Mouse (Mus musculus) left cerebral cortex, adult 2 months (tissue): ENCODE results near the gene Hnrnpr. TPM values are rescaled to one million over a fixed set of nuclear protein-coding genes. Genes with fewer than 3 reads are reported as not detected.

Experiments
- DNase-seq, 2 experiments: peaks; one replicate each; pipeline ENCODE4 v3.0.0; 2021 to 2022; ENCODE audit warnings: low spot score in 2 of 2, mixed read lengths in 1 of 2; ENCODE audit errors: extremely low spot score in 1 of 2
- H3K27ac ChIP-seq: fragments of 200-600 bp; 2 replicates; pipeline ENCODE4 v1.8.1; 2022
- H3K4me3 ChIP-seq: fragments of 200-600 bp; 2 replicates; pipeline ENCODE4 v1.8.1; 2022
- CTCF ChIP-seq: fragments of 200-600 bp; IDR thresholded peaks from 2 replicates; pipeline ENCODE4 v1.8.1; 2022; ENCODE audit warnings: antibody characterized with exemption, mild to moderate bottlenecking, moderate library complexity
- intact Hi-C: fragments of 180-260 bp; cut with DNase I; formaldehyde crosslinking; loops from one replicate; pipeline ENCODE4 v1.15.1; 2025
- total RNA-seq, 2 experiments: library from RNA; stranded (reverse); gene quantifications; 2 replicates each; pipeline ENCODE4 v1.2.3; 2021

The Hnrnpr gene
- total RNA-seq, 2 experiments from 2014 or later: 76.4 to 79.1 TPM

DNA sequence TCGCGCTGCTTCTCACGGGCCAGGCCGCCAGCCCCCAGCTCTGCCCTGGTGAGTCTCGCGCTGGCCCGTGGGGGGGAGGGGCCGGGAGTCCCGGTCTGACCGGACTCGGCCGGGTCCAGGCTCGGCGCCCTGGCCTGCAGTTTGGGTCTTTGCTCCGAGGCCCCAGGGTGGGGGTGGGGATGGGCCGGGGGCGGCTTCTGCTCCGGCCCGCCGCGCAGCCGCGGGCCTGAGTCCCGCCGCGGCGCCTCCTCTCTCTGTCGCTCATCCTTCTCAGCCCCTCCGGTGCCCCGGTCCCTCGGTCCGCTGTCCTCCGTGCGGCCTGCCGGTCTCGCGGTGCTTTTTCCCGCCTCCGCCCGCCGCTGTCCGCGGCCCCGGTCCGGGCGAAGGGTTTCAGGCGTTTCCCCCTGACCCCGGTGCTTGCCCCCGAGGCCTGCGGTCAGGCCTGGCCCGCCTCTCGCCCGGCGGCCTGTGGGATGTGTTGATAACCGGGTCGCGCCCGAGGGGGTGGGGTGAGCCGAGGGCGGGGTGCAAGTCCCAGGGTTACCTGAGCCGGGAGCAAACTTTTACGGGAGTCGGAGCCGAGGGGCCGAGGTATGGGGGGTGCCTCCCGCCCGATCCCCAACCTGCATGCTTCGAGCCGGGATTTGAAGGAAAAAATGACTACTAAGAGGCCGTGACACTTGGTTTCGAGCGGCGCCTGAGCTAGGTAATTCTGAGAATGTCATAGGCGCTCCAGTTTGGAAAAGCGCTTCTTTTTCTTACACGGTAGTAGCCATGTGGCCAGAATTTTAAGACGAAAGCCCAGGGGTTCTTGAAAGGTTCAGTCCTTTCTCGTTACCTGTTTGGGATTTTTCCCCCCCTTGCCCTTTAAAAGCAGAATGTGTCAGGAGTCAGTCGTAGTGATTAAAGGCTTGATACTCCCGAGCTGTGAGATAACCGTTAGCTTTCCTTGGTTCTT lies 579 bp downstream of the Hnrnpr start:
- DNase-seq: peak; percentile 38 to 44
- no peak for TF ChIP-seq CTCF
- intact Hi-C loops: no loop called here
- peak overlapping the region; percentile 98 for H3K4me3 ChIP-seq
- H3K27ac ChIP-seq: peak overlapping the region; percentile 93

DNA sequence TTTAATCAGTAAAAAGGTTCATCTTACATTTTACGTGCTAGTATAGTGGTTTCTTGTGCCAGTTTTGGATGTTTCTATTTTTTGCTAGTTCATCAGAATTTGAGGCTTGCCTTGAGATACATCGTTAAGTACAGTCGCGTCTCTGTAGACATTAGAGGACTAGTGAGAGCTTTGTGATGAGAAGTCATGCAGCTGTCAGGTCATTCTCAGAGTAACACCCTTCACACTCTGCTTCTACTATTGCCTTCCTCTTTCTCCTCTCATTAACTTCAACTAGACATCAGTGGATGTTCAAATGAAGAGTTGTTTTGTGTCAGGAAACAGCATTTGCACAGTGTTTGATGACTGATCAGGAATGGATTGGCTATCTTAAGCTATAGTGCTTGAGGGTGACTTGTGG lies 1.9 kb downstream of the Hnrnpr start:
- peak overlapping the region; percentile 98 for H3K4me3 ChIP-seq
- intact Hi-C loops: no loop called here
- no peak overlapping the region for H3K27ac ChIP-seq
- no peak for DNase-seq
- TF ChIP-seq CTCF: no peak

DNA sequence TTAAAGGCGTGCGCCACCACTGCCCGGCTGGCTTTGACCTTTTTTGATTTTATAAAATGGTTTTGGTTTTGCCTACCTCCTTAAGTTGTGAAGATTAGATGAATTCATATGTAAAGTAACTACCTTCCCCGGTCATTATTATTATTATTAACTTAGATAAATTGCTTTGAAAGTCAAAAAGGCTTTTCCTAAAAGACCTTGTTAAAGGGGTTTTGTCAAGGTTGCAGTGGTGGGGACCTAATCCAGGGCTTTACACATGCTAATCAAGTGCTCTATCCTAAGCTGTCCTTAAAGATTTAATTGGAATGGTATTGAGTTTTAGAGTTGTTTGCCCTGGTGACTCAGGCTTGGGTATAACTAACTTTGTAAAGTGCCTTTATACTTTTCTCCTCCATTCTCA lies 6.9 kb downstream of the Hnrnpr start:
- no peak for DNase-seq
- TF ChIP-seq CTCF: no peak
- intact Hi-C loops: no loop called here
- H3K27ac ChIP-seq: no peak overlapping the region
- no peak overlapping the region for H3K4me3 ChIP-seq

DNA sequence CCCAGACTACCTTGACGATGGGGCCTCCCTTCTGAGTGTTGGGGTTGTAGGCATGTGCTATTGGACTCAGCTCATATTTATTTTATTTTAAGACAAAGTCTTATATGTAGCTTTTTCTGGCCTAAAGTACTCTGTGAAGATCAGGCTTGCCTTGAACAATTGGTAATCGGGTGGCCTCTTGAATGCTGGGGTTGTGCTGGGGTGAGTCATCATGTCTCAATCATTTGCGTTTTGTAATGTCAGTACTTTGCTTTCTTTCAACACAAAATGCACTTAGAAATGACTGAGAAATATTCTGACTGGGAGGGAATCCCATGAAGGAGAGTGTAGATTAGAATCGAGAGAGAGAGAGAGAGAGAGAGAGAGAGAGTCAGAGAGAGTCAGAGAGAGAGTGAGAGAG lies 9.3 kb downstream of the Hnrnpr start:
- intact Hi-C loops: loop anchor here (5.0 kb wide), 2 partner anchors 58 to 118 kb away; no protein-coding TSS in a partner anchor

DNA sequence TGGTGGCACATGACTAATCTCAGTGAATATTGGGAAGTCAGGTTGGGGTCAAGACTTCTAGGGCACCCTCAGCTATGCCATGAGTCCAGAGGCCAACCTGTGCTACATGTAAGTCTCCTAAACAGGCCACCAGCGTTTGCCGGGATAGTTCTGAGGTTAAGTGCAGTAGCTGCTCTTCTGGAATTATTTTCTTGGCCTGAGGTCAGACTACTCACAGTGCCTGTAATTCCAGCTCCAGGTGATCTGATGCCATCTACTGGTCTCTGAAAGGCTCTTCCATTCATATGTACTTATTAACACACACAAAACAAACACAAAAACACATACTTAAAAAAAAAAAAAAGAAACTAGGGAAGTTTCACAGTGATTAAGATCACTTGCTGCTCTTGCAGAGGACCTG lies 13.5 kb downstream of the Hnrnpr start:
- Histone ChIP-seq H3K27ac (no peak overlapping the region), H3K4me3 (no peak overlapping the region)
- TF ChIP-seq CTCF: peak; percentile 49
- intact Hi-C loops: loop anchor here (5.0 kb wide), 2 partner anchors 62 to 122 kb away; no protein-coding TSS in a partner anchor
- DNase-seq: no peak

More for the DNA sequence above, 9.3 kb downstream of the Hnrnpr start:
- no peak overlapping the region for H3K4me3 ChIP-seq
- TF ChIP-seq CTCF: no peak
- no peak overlapping the region for H3K27ac ChIP-seq
- no peak for DNase-seq

DNA sequence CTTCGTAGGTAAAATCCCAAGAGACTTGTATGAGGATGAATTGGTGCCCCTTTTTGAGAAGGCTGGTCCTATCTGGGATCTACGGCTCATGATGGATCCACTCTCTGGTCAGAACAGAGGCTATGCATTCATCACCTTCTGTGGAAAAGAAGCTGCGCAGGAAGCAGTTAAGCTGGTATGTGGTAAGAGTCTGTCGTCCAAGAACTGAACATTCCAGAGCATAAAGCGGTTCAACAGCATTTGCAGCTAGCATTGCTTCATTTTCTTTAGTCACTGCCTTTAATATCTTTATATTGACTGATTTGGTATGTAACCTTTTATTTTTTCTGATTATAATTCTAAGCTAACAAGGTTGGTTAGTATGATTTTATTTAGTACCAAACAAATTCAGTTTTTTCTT lies 16.5 kb downstream of the Hnrnpr start:
- intact Hi-C loops: no loop called here
- DNase-seq: no peak
- no peak overlapping the region for H3K4me3 ChIP-seq
- TF ChIP-seq CTCF: no peak
- H3K27ac ChIP-seq: no peak overlapping the region

DNA sequence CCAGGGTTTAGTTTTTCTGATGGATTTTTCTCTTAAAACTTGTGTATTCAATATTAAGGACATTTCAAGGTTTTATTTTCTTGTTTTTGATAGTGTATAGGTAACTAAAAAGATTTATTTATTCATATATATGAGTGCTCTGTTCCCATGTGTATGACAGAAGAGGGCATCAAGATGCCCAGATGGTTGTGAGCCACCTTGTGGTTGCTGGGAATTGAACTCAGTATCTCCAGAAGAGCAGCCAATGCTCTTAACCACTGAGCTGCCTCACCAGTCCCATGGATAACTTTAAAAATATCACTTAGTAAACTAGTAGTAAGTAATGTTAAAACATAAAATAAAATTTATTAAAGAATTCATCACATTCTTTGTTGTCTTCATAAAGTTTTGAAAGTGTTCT lies 17.4 kb downstream of the Hnrnpr start:
- no peak overlapping the region for H3K27ac ChIP-seq
- H3K4me3 ChIP-seq: no peak overlapping the region
- TF ChIP-seq CTCF: peak; percentile 31; the same call in 1 of the 2 replicates
- intact Hi-C loops: no loop called here
- no peak for DNase-seq

DNA sequence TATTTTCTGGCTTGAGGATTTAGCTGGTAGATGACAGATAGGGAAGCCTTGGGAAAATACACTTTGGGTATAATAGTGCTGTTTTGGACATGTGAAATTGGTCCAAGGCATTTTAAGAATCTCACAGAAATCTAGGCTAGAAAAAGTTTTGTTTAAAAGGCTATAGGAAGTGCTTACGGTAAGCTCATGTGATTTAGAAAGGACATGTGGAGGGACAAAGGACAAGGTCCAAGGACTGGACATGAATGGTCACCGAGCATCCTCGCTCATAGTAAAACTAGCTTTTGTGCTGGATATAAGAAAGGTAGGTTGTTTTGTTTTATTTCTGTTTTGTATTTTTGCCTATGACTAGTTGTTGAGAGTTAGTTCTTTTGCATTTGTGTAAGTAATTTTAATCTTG lies 21.0 kb downstream of the Hnrnpr start:
- no peak for TF ChIP-seq CTCF
- Histone ChIP-seq H3K27ac (no peak overlapping the region), H3K4me3 (no peak overlapping the region)
- intact Hi-C loops: no loop called here
- no peak for DNase-seq

DNA sequence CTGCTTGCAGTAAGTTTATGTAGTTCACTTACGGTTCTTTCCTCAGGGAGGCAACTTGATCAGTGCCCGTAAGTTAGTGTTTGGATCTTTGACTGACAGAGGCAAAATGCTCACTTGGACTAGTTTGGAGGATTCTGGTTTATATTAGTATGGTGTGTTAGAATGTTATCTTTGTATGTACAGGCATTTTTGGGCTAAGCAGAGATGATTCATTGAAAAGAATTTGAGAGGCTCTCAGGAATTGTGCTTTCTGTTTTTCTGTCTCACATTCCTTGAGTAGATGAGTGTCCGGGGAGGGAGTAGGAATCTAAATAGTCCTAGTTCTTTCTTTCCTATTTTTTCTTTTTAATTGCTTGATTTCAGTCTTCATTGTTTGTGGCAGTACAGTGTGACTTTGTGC lies 22.4 kb downstream of the Hnrnpr start:
- DNase-seq: no peak
- no peak for TF ChIP-seq CTCF
- intact Hi-C loops: no loop called here
- Histone ChIP-seq H3K27ac (no peak overlapping the region), H3K4me3 (no peak overlapping the region)

DNA sequence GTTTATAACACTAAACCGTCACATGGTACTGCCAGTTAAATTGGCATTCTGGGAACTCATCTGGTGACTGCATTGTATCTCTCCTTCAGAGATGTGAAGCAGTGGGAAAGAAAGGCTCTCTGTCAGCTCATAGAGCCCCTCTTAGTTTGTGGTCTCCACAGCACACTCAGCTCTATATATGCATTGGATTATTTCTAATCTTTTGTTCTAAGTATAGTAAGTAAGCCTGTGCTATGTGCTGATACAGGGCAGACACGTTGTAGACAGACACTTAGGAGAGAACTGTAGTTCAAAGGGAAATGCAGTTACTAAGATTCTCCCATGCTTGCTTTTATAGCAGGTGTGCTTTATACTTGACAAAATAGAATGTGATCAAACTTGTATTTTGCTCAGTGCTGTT lies 24.3 kb downstream of the Hnrnpr start:
- no peak overlapping the region for H3K27ac ChIP-seq
- DNase-seq: no peak
- no peak overlapping the region for H3K4me3 ChIP-seq
- intact Hi-C loops: no loop called here
- TF ChIP-seq CTCF: no peak

DNA sequence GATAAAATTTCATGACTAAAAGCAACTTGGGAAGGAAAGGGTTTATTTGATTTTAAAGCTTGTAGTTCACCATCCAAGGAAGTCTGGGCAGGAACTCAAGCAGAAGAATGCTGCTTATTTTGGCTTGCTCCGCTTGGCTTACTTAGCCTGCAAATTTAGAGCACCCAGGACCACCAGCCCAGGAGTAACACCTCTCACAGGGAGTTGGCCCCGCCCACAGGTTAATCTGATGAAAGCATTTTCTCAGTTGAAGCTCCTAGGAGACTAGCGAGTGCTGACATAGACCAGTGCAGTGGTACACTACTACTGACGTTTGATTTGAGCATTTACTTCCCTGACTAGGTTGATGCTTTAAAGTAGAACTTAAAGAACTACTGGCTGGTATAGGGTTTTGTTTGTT lies 26.4 kb downstream of the Hnrnpr start:
- H3K4me3 ChIP-seq: no peak overlapping the region
- no peak for DNase-seq
- no peak for TF ChIP-seq CTCF
- no peak overlapping the region for H3K27ac ChIP-seq
- intact Hi-C loops: no loop called here

DNA sequence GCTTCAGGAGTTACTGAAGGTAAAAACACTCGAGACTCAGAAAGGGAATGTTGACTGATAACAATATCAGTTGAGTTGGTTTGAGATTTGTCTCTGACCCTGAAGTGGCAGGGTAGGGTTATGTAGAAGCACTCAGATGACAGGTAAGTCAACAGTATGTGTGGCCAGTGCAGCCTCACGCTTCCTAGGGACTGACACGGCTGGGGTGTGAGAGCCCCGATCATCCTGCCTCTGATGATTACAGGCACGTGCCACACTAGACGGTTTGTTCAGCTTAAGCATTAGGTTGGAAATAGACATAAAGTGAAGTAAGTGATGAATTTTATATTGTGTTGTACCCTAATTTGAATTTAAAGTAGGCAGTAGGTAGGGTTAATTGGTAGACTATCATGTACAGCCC lies 38.9 kb downstream of the Hnrnpr start:
- intact Hi-C loops: no loop called here
- DNase-seq: no peak
- no peak overlapping the region for H3K4me3 ChIP-seq
- no peak overlapping the region for H3K27ac ChIP-seq
- TF ChIP-seq CTCF: no peak

DNA sequence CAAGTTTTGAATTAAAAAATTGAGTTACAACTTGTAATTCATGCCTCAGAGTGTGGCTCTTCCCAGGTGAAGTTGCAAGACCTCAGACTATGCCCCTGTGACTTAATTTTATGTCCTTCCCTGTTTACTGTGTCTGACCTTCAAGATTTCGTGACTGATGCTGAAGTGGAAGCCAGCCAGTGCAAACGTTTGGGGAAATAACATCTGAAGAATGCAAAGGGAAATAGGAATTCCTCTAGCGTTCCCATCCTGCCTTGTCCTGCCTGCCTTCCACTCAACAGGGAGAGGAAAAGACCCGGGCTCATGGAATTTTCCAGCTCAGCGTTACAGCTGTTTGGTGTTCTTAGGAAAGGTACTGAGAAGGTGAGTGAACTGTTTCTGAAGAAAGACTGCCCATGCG lies 46.3 kb downstream of the Hnrnpr start:
- no peak overlapping the region for H3K27ac ChIP-seq
- DNase-seq: no peak
- H3K4me3 ChIP-seq: no peak overlapping the region
- intact Hi-C loops: no loop called here
- no peak for TF ChIP-seq CTCF
